Comparison of ENCODE assay signal across 12 mouse cellular contexts in genomic region chr3:79023735-79024328, GRCm38 (mm10).
DNase-seq lines count a peak whose midpoint lies in the region; ATAC-seq and TF ChIP-seq lines count a peak whose summit lies in the region.
"Had no signal": no experiment of that assay in that cellular context is flagged by ENCODE, and none has a peak within 500 bp of the region (broad histone marks: within the 10 kb centered on the region; RNA-seq: fewer than 3 reads in every experiment).

No protein-coding gene starts in this region.

- ATAC-seq in forebrain, embryonic 14.5 days: no peak
- no peak for ATAC-seq in heart, embryonic 14.5 days (ENCODE audit: insufficient number of reproducible peaks, insufficient read depth, low FRiP score, low read depth)
- ATAC-seq: inflammation-experienced regulatory T-cells, adult 6 months had no signal

- H3K36me3 ChIP-seq in forebrain, embryonic 14.5 days (ENCODE audit: control insufficient read depth, insufficient read depth, low read length): no peaks in the 10 kb centered on the region
- H3K36me3 ChIP-seq in forebrain, embryonic 10.5 days (replicated peaks): no peaks in the 10 kb centered on the region
- no peaks in the 10 kb centered on the region for H3K36me3 ChIP-seq in heart, embryonic 14.5 days (ENCODE audit: control insufficient read depth, insufficient read depth, low read length)
- H3K36me3 ChIP-seq in thymus, adult 2 months (ENCODE audit: control insufficient read depth, insufficient read depth, low read length): no peaks in the 10 kb centered on the region
- H3K36me3 ChIP-seq: liver, embryonic 13.5 days had no signal

- no peaks in the 10 kb centered on the region for H3K27me3 ChIP-seq in forebrain, embryonic 14.5 days (replicated peaks; ENCODE audit: control insufficient read depth, insufficient read depth, low read length)
- H3K27me3 ChIP-seq in forebrain, embryonic 10.5 days (ENCODE audit: poor library complexity, severe bottlenecking): no peaks in the 10 kb centered on the region
- H3K27me3 ChIP-seq in heart, embryonic 14.5 days (ENCODE audit: control insufficient read depth, insufficient read depth, low read length): no peaks in the 10 kb centered on the region
- H3K27me3 ChIP-seq in thymus, adult 2 months (ENCODE audit: control insufficient read depth, insufficient read depth, low read length): no peaks in the 10 kb centered on the region
- H3K27me3 ChIP-seq: liver, embryonic 13.5 days; megakaryocyte, embryonic 14.5 days had no signal

- no peak for TF ChIP-seq POLR2A in olfactory bulb, adult 2 months (IDR thresholded peaks at IDR 0.05; ENCODE audit: insufficient read depth, low read depth, low read length)
- TF ChIP-seq POLR2A in thymus, adult 2 months (IDR thresholded peaks at IDR 0.05; ENCODE audit: control insufficient read depth, extremely low read depth, insufficient read depth, low read length, poor library complexity): no peak

- intact Hi-C loops in left cerebral cortex, postnatal 4 days (cut with DNase I): no loop called here

- 89% methylated on average over 6 of the region's 6 CpGs for WGBS in forebrain, embryonic 14.5 days
- WGBS in forebrain, embryonic 10.5 days: 90% methylated on average over 6 of the region's 6 CpGs
- WGBS in heart, embryonic 14.5 days: 25% methylated on average over 6 of the region's 6 CpGs
- 51% methylated on average over 6 of the region's 6 CpGs for WGBS in olfactory bulb, adult 2 months
- 93% methylated on average over 6 of the region's 6 CpGs for WGBS in thymus, adult 2 months

- H3K4me2 ChIP-seq in forebrain, embryonic 14.5 days (ENCODE audit: low read length): no peak overlapping the region
- no peak overlapping the region for H3K4me2 ChIP-seq in heart, embryonic 14.5 days (ENCODE audit: low read length)
- H3K4me2 ChIP-seq: liver, embryonic 13.5 days had no signal

- H3K27ac ChIP-seq in forebrain, embryonic 14.5 days (ENCODE audit: low read depth, low read length): peak overlapping the region; percentile 52; the same call in 1 of the 2 replicates
- H3K27ac ChIP-seq in forebrain, embryonic 10.5 days: no peak overlapping the region
- H3K27ac ChIP-seq in heart, embryonic 14.5 days (replicated peaks in 1 of 2; ENCODE audit: control insufficient read depth in 1 of 2, insufficient read depth in 1 of 2, low read depth in 2 of 2, low read length in 2 of 2): peak overlapping the region; percentile 53 to 68
- H3K27ac ChIP-seq in olfactory bulb, adult 2 months (ENCODE audit: insufficient read depth, low read depth, low read length): peak overlapping the region; percentile 48; the same call in 1 of the 2 replicates
- no peak overlapping the region for H3K27ac ChIP-seq in thymus, adult 2 months (ENCODE audit: control insufficient read depth, insufficient read depth, low read length)
- H3K27ac ChIP-seq: liver, embryonic 13.5 days; stomach, postnatal 0 days had no signal

- no peak overlapping the region for H3K4me3 ChIP-seq in forebrain, embryonic 14.5 days (ENCODE audit: low read depth, low read length)
- no peak overlapping the region for H3K4me3 ChIP-seq in forebrain, embryonic 10.5 days
- no peak overlapping the region for H3K4me3 ChIP-seq in heart, embryonic 14.5 days (ENCODE audit: control insufficient read depth in 1 of 2, insufficient read depth in 1 of 2, low read depth in 1 of 2, low read length in 2 of 2)
- no peak overlapping the region for H3K4me3 ChIP-seq in olfactory bulb, adult 2 months (ENCODE audit: insufficient read depth, low read depth, low read length)
- H3K4me3 ChIP-seq in thymus, adult 2 months (ENCODE audit: control insufficient read depth, insufficient read depth, low read length): no peak overlapping the region
- H3K4me3 ChIP-seq: liver, embryonic 13.5 days; megakaryocyte, embryonic 14.5 days had no signal

- H3K9me3 ChIP-seq in forebrain, embryonic 14.5 days (replicated peaks; ENCODE audit: control insufficient read depth, low read length): no peaks in the 10 kb centered on the region
- H3K9me3 ChIP-seq in forebrain, embryonic 10.5 days: no peaks in the 10 kb centered on the region
- no peaks in the 10 kb centered on the region for H3K9me3 ChIP-seq in heart, embryonic 14.5 days (ENCODE audit: control insufficient read depth, low read length)
- H3K9me3 ChIP-seq: liver, embryonic 13.5 days had no signal

- no peak overlapping the region for H3K9ac ChIP-seq in forebrain, embryonic 14.5 days (ENCODE audit: low read length)
- no peak overlapping the region for H3K9ac ChIP-seq in heart, embryonic 14.5 days (ENCODE audit: low read length)
- H3K9ac ChIP-seq: liver, embryonic 13.5 days had no signal

- TF ChIP-seq CTCF in olfactory bulb, adult 2 months (IDR thresholded peaks at IDR 0.05; ENCODE audit: insufficient read depth, low read depth, low read length): no peak
- no peak for TF ChIP-seq CTCF in thymus, adult 2 months (IDR thresholded peaks at IDR 0.05; ENCODE audit: borderline replicate concordance, control insufficient read depth, extremely low read depth, insufficient read depth, low read length, poor library complexity)

- no peaks in the 10 kb centered on the region for H3K4me1 ChIP-seq in forebrain, embryonic 14.5 days (ENCODE audit: control insufficient read depth, insufficient read depth, low read length)
- H3K4me1 ChIP-seq in forebrain, embryonic 10.5 days: 0 out of 2 replicates have a peak, but pooled peaks cover 5% of the 10 kb centered on the region
- H3K4me1 ChIP-seq in heart, embryonic 14.5 days (ENCODE audit: control insufficient read depth in 2 of 2, insufficient read depth in 2 of 2, low read length in 2 of 2): peaks cover 14 to 31% of the 10 kb centered on the region in 2 experiments
- peaks cover 7% of the 10 kb centered on the region; the same call in 1 of the 2 replicates for H3K4me1 ChIP-seq in olfactory bulb, adult 2 months (ENCODE audit: control insufficient read depth, insufficient read depth, low read length)
- no peaks in the 10 kb centered on the region for H3K4me1 ChIP-seq in thymus, adult 2 months (replicated peaks; ENCODE audit: control insufficient read depth, insufficient read depth, low read length)

- DNase-seq in forebrain, embryonic 14.5 days (ENCODE audit: low spot score): peak; percentile 32
- DNase-seq in forebrain, embryonic 10.5 days (ENCODE audit: extremely low spot score, low spot score): no peak
- DNase-seq in left cerebral cortex, adult 11 months (ENCODE audit: low spot score): peak; percentile 28
- DNase-seq in left cerebral cortex, postnatal 4 days: no peak
- DNase-seq in thymus, postnatal 25 days: no peak
- DNase-seq in thymus, adult 2 months: no peak
- DNase-seq: liver, embryonic 13.5 days had no signal

Comparison
In these comparisons a context has a peak if more than half of its experiments do, and no peak if none do; other contexts are left out.
1. DNase-seq: peak in forebrain, embryonic 14.5 days (single experiment) and left cerebral cortex, adult 11 months (single experiment); none in forebrain, embryonic 10.5 days (single experiment), left cerebral cortex, postnatal 4 days (single experiment), thymus, postnatal 25 days (single experiment) and thymus, adult 2 months (single experiment).
2. H3K27ac ChIP-seq: peak in forebrain, embryonic 14.5 days (single experiment), heart, embryonic 14.5 days (2 of 2) and olfactory bulb, adult 2 months (single experiment); none in forebrain, embryonic 10.5 days (single experiment) and thymus, adult 2 months (single experiment).